Mouse (Mus musculus): ENCODE results near the gene Fam161a.

DNA sequence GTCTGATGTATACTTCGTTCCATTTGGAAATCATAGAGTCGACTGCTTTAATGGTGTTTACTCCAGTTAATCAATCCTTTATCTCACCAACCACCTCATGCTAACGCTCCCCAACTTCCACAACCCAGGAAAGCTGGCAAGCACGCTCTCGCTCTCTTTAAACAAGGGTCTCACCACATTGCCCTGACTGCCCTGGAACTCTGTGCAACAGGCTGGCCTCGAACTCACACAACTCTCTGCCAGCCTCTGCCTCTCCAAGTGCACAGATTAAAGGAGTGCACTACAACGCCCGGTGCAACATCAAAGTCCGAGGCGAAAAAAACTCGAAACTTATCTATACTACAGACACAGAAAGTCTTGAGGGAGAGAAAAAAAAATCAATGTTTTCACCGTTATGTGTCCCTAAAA lies 25.8 kb upstream of the Fam161a start:
- TF ChIP-seq CTCF (IDR thresholded peaks at IDR 0.05; ENCODE audit: low read depth, low read length): no peak
- TF ChIP-seq POLR2A (IDR thresholded peaks at IDR 0.05; ENCODE audit: extremely low read depth, insufficient read depth, low read length): no peak
